Mouse (Mus musculus) heart, postnatal 0 days (tissue): ENCODE measurements around the gene Syna. TPM values are rescaled to one million over a fixed set of nuclear protein-coding genes. Genes with fewer than 3 reads are reported as not detected.

ENCODE experiments used
- ATAC-seq: fragments of 200-750 bp; cut with Nextera tagmentation; 2 replicates; pipeline ENCODE4 v1.8.0; 2017; ENCODE audit warnings: low read depth, moderate number of reproducible peaks, moderate library complexity; ENCODE audit not compliant: insufficient read depth
- DNase-seq: peaks from one replicate; pipeline ENCODE4 v3.0.0-alpha.2; 2016; ENCODE audit warnings: low spot score
- H3K27ac ChIP-seq: fragments of 300-500 bp; sonication (generic); 2 replicates; pipeline ENCODE4 v1.5.1; 2014; ENCODE audit warnings: low read depth, mild to moderate bottlenecking
- H3K27me3 ChIP-seq: fragments of 300-500 bp; sonication (generic); 2 replicates; pipeline ENCODE4 v1.6.1; 2014; ENCODE audit warnings: low read length, mixed read lengths; ENCODE audit not compliant: control insufficient read depth, insufficient read depth
- H3K36me3 ChIP-seq: fragments of 300-500 bp; sonication (generic); replicated peaks from 2 replicates; pipeline ENCODE4 v1.6.1; 2014; ENCODE audit warnings: low read length, mixed read lengths; ENCODE audit not compliant: control insufficient read depth, insufficient read depth
- H3K4me1 ChIP-seq: fragments of 300-500 bp; sonication (generic); 2 replicates; pipeline ENCODE4 v1.6.1; 2014; ENCODE audit warnings: antibody characterized with exemption; ENCODE audit not compliant: control insufficient read depth, insufficient read depth
- H3K4me2 ChIP-seq: fragments of 300-500 bp; sonication (generic); 2 replicates; pipeline ENCODE4 v1.6.1; 2014; ENCODE audit warnings: low read depth, mild to moderate bottlenecking, low read length, moderate library complexity
- H3K4me3 ChIP-seq: fragments of 300-500 bp; sonication (generic); 2 replicates; pipeline ENCODE4 v1.5.1; 2014; ENCODE audit warnings: low read depth, low read length
- H3K9ac ChIP-seq: fragments of 300-500 bp; sonication (generic); replicated peaks from 2 replicates; pipeline ENCODE4 v1.6.1; 2014; ENCODE audit warnings: low read depth, low read length, mixed read lengths
- H3K9me3 ChIP-seq: fragments of 300-500 bp; sonication (generic); replicated peaks from 2 replicates; pipeline ENCODE4 v1.6.1; 2016; ENCODE audit warnings: low read length; ENCODE audit not compliant: control insufficient read depth
- CTCF ChIP-seq: IDR thresholded peaks from 2 replicates; pipeline ENCODE4 v1.5.1; 2016; ENCODE audit warnings: antibody characterized with exemption, control low read depth, low read depth
- EP300 ChIP-seq: IDR thresholded peaks from 2 replicates; pipeline ENCODE4 v1.6.1; 2016; ENCODE audit warnings: antibody characterized with exemption, low read depth
- WGBS: fragments of 180-500 bp; shearing (Covaris S2); extraction: QIAGEN DNeasy Blood & Tissue Kit; methylation state at CpG from one replicate; pipeline ENCODE4 v1.1.7; 2014; 5-methylcytosine and 5-hydroxymethylcytosine counted together
- polyA plus RNA-seq: library from polyadenylated mRNA; unstranded; fragments of >200 nt; fragmentation: Nextera tagmentation; extraction: Ambion mirVana; gene quantifications from 2 replicates; pipeline ENCODE4 v1.2.1, GENCODE M21; 2015
- total RNA-seq: library from RNA; depleted of rRNA; stranded (reverse); fragments of >200 nt; gene quantifications from 2 replicates; pipeline ENCODE4 v1.2.3, GENCODE M21; 2014; ENCODE audit warnings: low replicate concordance

The Syna gene
- total and polyA plus RNA-seq, 2 experiments from 2014 or later: not detected

GRCm38 (mm10) chr5:134592026-134592581, 32.1 kb upstream of the Syna start:
- ATAC-seq: peak; percentile 78
- H3K27ac ChIP-seq: no peak overlapping the region
- WGBS: 37% methylated on average over 11 of the region's 11 CpGs
- no peak overlapping the region for H3K4me2 ChIP-seq
- peak; percentile 12 for DNase-seq
- H3K9me3 ChIP-seq: no peaks in the 10 kb centered on the region
- H3K27me3 ChIP-seq: no peaks in the 10 kb centered on the region
- 0 out of 2 replicates have a peak, but pooled peaks cover 5% of the 10 kb centered on the region for H3K4me1 ChIP-seq
- no peak for TF ChIP-seq CTCF
- TF ChIP-seq EP300: no peak
- no peak overlapping the region for H3K4me3 ChIP-seq
- no peak overlapping the region for H3K9ac ChIP-seq
- H3K36me3 ChIP-seq: peaks cover 39% of the 10 kb centered on the region

GRCm38 (mm10) chr5:134589900-134590299, 29.9 kb upstream of the Syna start:
- 0 out of 2 replicates have a peak, but pooled peaks cover 5% of the 10 kb centered on the region for H3K4me1 ChIP-seq
- ATAC-seq (no peak), DNase-seq (no peak)
- 84% methylated on average over 3 of the region's 3 CpGs for WGBS
- no peaks in the 10 kb centered on the region for H3K27me3 ChIP-seq
- peaks cover 23% of the 10 kb centered on the region for H3K36me3 ChIP-seq
- H3K9ac ChIP-seq: no peak overlapping the region
- no peak overlapping the region for H3K27ac ChIP-seq
- H3K4me2 ChIP-seq: no peak overlapping the region
- H3K9me3 ChIP-seq: no peaks in the 10 kb centered on the region
- no peak overlapping the region for H3K4me3 ChIP-seq
- TF ChIP-seq CTCF (no peak), EP300 (no peak)

GRCm38 (mm10) chr5:134584798-134585197, 24.8 kb upstream of the Syna start:
- no peak overlapping the region for H3K4me2 ChIP-seq
- DNase-seq: no peak
- ATAC-seq: no peak
- TF ChIP-seq EP300 (no peak), CTCF (no peak)
- no peak overlapping the region for H3K4me3 ChIP-seq
- no peak overlapping the region for H3K27ac ChIP-seq
- no peaks in the 10 kb centered on the region for H3K27me3 ChIP-seq
- H3K36me3 ChIP-seq: peaks cover 9% of the 10 kb centered on the region; the same call in 1 of the 2 replicates
- WGBS: 81% methylated on average over 5 of the region's 5 CpGs
- H3K4me1 ChIP-seq: peaks cover 9% of the 10 kb centered on the region
- H3K9ac ChIP-seq: no peak overlapping the region
- H3K9me3 ChIP-seq: no peaks in the 10 kb centered on the region

- Histone ChIP-seq H3K36me3 (peaks cover 6% of the 10 kb centered on the region; the same call in 1 of the 2 replicates), H3K4me2 (no peak overlapping the region)
Observed at GRCm38 (mm10) chr5:134583884-134584213, 23.9 kb upstream of the Syna start.

GRCm38 (mm10) chr5:134583006-134583883, 23.3 kb upstream of the Syna start:
- no peak for DNase-seq
- peak overlapping the region; percentile 60 for H3K9ac ChIP-seq
- WGBS: 34% methylated on average over 15 of the region's 15 CpGs
- peak overlapping the region; percentile 82 for H3K4me3 ChIP-seq
- no peaks in the 10 kb centered on the region for H3K27me3 ChIP-seq
- TF ChIP-seq CTCF (0 out of 2 replicates have a peak, but pooled peaks have one; percentile 2), EP300 (no peak)
- H3K36me3 ChIP-seq: 0 out of 2 replicates have a peak, but pooled peaks cover 4% of the 10 kb centered on the region
- no peak for ATAC-seq
- H3K4me1 ChIP-seq: peaks cover 9% of the 10 kb centered on the region
- H3K27ac ChIP-seq: peak overlapping the region; percentile 46; the same call in 1 of the 2 replicates
- peak overlapping the region; percentile 87 for H3K4me2 ChIP-seq
- no peaks in the 10 kb centered on the region for H3K9me3 ChIP-seq

More at GRCm38 (mm10) chr5:134583884-134584213, 23.9 kb upstream of the Syna start:
- DNase-seq: no peak
- Histone ChIP-seq H3K27me3 (no peaks in the 10 kb centered on the region), H3K9ac (peak overlapping the region; percentile 60; the same call in 1 of the 2 replicates), H3K9me3 (no peaks in the 10 kb centered on the region), H3K4me1 (peaks cover 9% of the 10 kb centered on the region), H3K27ac (no peak overlapping the region), H3K4me3 (no peak overlapping the region)
- no peak for ATAC-seq
- 75% methylated on average over 3 of the region's 3 CpGs for WGBS
- no peak for TF ChIP-seq CTCF
- no peak for TF ChIP-seq EP300
